Mouse (Mus musculus) hindbrain, embryonic 16.5 days (tissue): ENCODE results near the gene Atf7ip. TPM values are rescaled to one million over a fixed set of nuclear protein-coding genes. Genes with fewer than 3 reads are reported as not detected.

Experiments used
- ATAC-seq: fragments of 200-750 bp; cut with Nextera tagmentation; 2 replicates; pipeline ENCODE4 v1.8.0; 2017; ENCODE audit warnings: moderate TSS enrichment, moderate library complexity
- H3K27ac ChIP-seq: fragments of 300-500 bp; sonication (generic); 2 replicates; pipeline ENCODE4 v1.5.1; 2014; ENCODE audit warnings: low read depth, mild to moderate bottlenecking, control low read depth, low read length, moderate library complexity
- H3K27me3 ChIP-seq: fragments of 300-500 bp; sonication (generic); replicated peaks from 2 replicates; pipeline ENCODE4 v1.6.1; 2014; ENCODE audit warnings: low read length; ENCODE audit not compliant: control insufficient read depth, insufficient read depth
- H3K36me3 ChIP-seq: fragments of 300-500 bp; sonication (generic); 2 replicates; pipeline ENCODE4 v1.6.1; 2014; ENCODE audit warnings: mild to moderate bottlenecking, low read length, moderate library complexity, mixed read lengths; ENCODE audit not compliant: control insufficient read depth, insufficient read depth
- H3K4me1 ChIP-seq: fragments of 300-500 bp; sonication (generic); 2 replicates; pipeline ENCODE4 v1.6.1; 2014; ENCODE audit warnings: low read depth, low read length; ENCODE audit not compliant: control insufficient read depth, insufficient read depth
- H3K4me2 ChIP-seq: fragments of 300-500 bp; sonication (generic); 2 replicates; pipeline ENCODE4 v1.6.1; 2014; ENCODE audit warnings: mild to moderate bottlenecking, low read length, control low read depth, moderate library complexity
- H3K4me3 ChIP-seq: fragments of 300-500 bp; sonication (generic); 2 replicates; pipeline ENCODE4 v1.5.1; 2014; ENCODE audit warnings: mild to moderate bottlenecking, low read length, control low read depth, moderate library complexity
- H3K9ac ChIP-seq: fragments of 300-500 bp; sonication (generic); 2 replicates; pipeline ENCODE4 v1.6.1; 2014; ENCODE audit warnings: low read depth, mild to moderate bottlenecking, control low read depth, low read length, moderate library complexity
- H3K9me3 ChIP-seq: fragments of 300-500 bp; sonication (generic); 2 replicates; pipeline ENCODE4 v1.6.1; 2014; ENCODE audit warnings: mild to moderate bottlenecking, low read length, moderate library complexity; ENCODE audit not compliant: control insufficient read depth
- WGBS: fragments of 180-500 bp; shearing (Covaris S2); extraction: QIAGEN DNeasy Blood & Tissue Kit; methylation state at CpG from one replicate; pipeline ENCODE4 v1.1.7; 2014; 5-methylcytosine and 5-hydroxymethylcytosine counted together
- polyA plus RNA-seq: library from polyadenylated mRNA; unstranded; fragments of >200 nt; fragmentation: Nextera tagmentation; extraction: Ambion mirVana; gene quantifications from 2 replicates; pipeline ENCODE4 v1.2.1, GENCODE M21; 2015

Gene Atf7ip
- polyA plus RNA-seq, 1 experiment from 2014 or later: 30.4 TPM

- Histone ChIP-seq H3K4me1 (peaks cover 12% of the 10 kb centered on the region), H3K9ac (no peak overlapping the region), H3K4me2 (no peak overlapping the region), H3K36me3 (no peaks in the 10 kb centered on the region), H3K4me3 (no peak overlapping the region), H3K9me3 (no peaks in the 10 kb centered on the region), H3K27ac (peak overlapping the region; percentile 5), H3K27me3 (no peaks in the 10 kb centered on the region)
- no peak for ATAC-seq
- 68% methylated on average over 5 of the region's 5 CpGs for WGBS
Measured at GRCm38 (mm10) chr6:136553156-136553555, 47.2 kb downstream of the Atf7ip start.

- peak; percentile 79 for ATAC-seq
- no peaks in the 10 kb centered on the region for H3K27me3 ChIP-seq
- WGBS: 30% methylated on average over 11 of the region's 11 CpGs
- H3K36me3 ChIP-seq: no peaks in the 10 kb centered on the region
- peak overlapping the region; percentile 75 for H3K27ac ChIP-seq
- H3K9me3 ChIP-seq: no peaks in the 10 kb centered on the region
- no peak overlapping the region for H3K9ac ChIP-seq
- H3K4me3 ChIP-seq: no peak overlapping the region
- H3K4me2 ChIP-seq: peak overlapping the region; percentile 42
- H3K4me1 ChIP-seq: peaks cover 10% of the 10 kb centered on the region
Measured at GRCm38 (mm10) chr6:136553767-136554569, 48.0 kb downstream of the Atf7ip start.

GRCm38 (mm10) chr6:136554774-136555522 lies 49.0 kb downstream of the Atf7ip start:
- peaks cover 11% of the 10 kb centered on the region for H3K4me1 ChIP-seq
- H3K27me3 ChIP-seq: no peaks in the 10 kb centered on the region
- H3K27ac ChIP-seq: peak overlapping the region; percentile 66
- H3K4me3 ChIP-seq: no peak overlapping the region
- H3K4me2 ChIP-seq: peak overlapping the region; percentile 10; the same call in 1 of the 2 replicates
- H3K36me3 ChIP-seq: peaks cover 2% of the 10 kb centered on the region
- no peak overlapping the region for H3K9ac ChIP-seq
- H3K9me3 ChIP-seq: no peaks in the 10 kb centered on the region
- ATAC-seq: no peak
- WGBS: 85% methylated on average over 7 of the region's 7 CpGs

- H3K4me1 ChIP-seq: peaks cover 11% of the 10 kb centered on the region
- no peaks in the 10 kb centered on the region for H3K9me3 ChIP-seq
- H3K27ac ChIP-seq: peak overlapping the region; percentile 66
- 0 out of 2 replicates have a peak, but pooled peaks have one; percentile 5 for ATAC-seq
- no peaks in the 10 kb centered on the region for H3K27me3 ChIP-seq
- peaks cover 8% of the 10 kb centered on the region for H3K36me3 ChIP-seq
- H3K9ac ChIP-seq: no peak overlapping the region
- no peak overlapping the region for H3K4me3 ChIP-seq
- H3K4me2 ChIP-seq: no peak overlapping the region
- WGBS: 56% methylated on average over 5 of the region's 5 CpGs
Measured at GRCm38 (mm10) chr6:136555523-136555915, 49.6 kb downstream of the Atf7ip start.

- Histone ChIP-seq H3K4me2 (no peak overlapping the region), H3K27ac (no peak overlapping the region), H3K9ac (no peak overlapping the region), H3K4me1 (peaks cover 11% of the 10 kb centered on the region), H3K9me3 (no peaks in the 10 kb centered on the region), H3K4me3 (no peak overlapping the region), H3K27me3 (no peaks in the 10 kb centered on the region), H3K36me3 (peaks cover 27% of the 10 kb centered on the region)
- 65% methylated on average over 8 of the region's 8 CpGs for WGBS
- ATAC-seq: no peak
Measured at GRCm38 (mm10) chr6:136558288-136559005, 52.5 kb downstream of the Atf7ip start.

GRCm38 (mm10) chr6:136566002-136566401 lies 60.0 kb downstream of the Atf7ip start:
- Histone ChIP-seq H3K9ac (no peak overlapping the region), H3K4me3 (no peak overlapping the region), H3K4me2 (no peak overlapping the region), H3K36me3 (peaks cover 57% of the 10 kb centered on the region), H3K27me3 (no peaks in the 10 kb centered on the region), H3K4me1 (no peaks in the 10 kb centered on the region), H3K9me3 (peaks cover 5% of the 10 kb centered on the region), H3K27ac (no peak overlapping the region)
- ATAC-seq: no peak
- WGBS: 86% methylated on average over 5 of the region's 5 CpGs

GRCm38 (mm10) chr6:136590739-136591138 lies 84.8 kb downstream of the Atf7ip start:
- Histone ChIP-seq H3K4me3 (no peak overlapping the region), H3K27ac (no peak overlapping the region), H3K4me2 (no peak overlapping the region), H3K4me1 (no peaks in the 10 kb centered on the region), H3K9ac (no peak overlapping the region), H3K27me3 (no peaks in the 10 kb centered on the region), H3K9me3 (no peaks in the 10 kb centered on the region), H3K36me3 (peaks cover 26% of the 10 kb centered on the region)
- no peak for ATAC-seq
- WGBS: 72% methylated on average over 4 of the region's 4 CpGs

- no peak for ATAC-seq
- Histone ChIP-seq H3K4me3 (no peak overlapping the region), H3K27me3 (no peaks in the 10 kb centered on the region), H3K36me3 (peaks cover 27% of the 10 kb centered on the region), H3K9ac (no peak overlapping the region), H3K9me3 (no peaks in the 10 kb centered on the region), H3K4me1 (no peaks in the 10 kb centered on the region), H3K4me2 (no peak overlapping the region), H3K27ac (no peak overlapping the region)
- WGBS: 87% methylated on average over 4 of the region's 4 CpGs
Measured at GRCm38 (mm10) chr6:136594541-136594940, 88.6 kb downstream of the Atf7ip start.

GRCm38 (mm10) chr6:136602601-136603000 lies 96.6 kb downstream of the Atf7ip start:
- Histone ChIP-seq H3K4me3 (no peak overlapping the region), H3K9me3 (no peaks in the 10 kb centered on the region), H3K27ac (no peak overlapping the region), H3K9ac (no peak overlapping the region), H3K27me3 (no peaks in the 10 kb centered on the region), H3K4me1 (no peaks in the 10 kb centered on the region), H3K4me2 (no peak overlapping the region), H3K36me3 (peaks cover 53% of the 10 kb centered on the region)
- 92% methylated on average over 7 of the region's 7 CpGs for WGBS
- no peak for ATAC-seq
